Mouse (Mus musculus) E14TG2a.4 (cell line): Measurements from ENCODE around the gene Fgg.

ENCODE experiments used
- CTCF ChIP-seq: conservative IDR thresholded peaks from 2 replicates; pipeline ENCODE4 v1.5.1; 2014; ENCODE audit warnings: low read length
- NANOG ChIP-seq: IDR thresholded peaks from 2 replicates; pipeline ENCODE4 v1.6.1; 2014; ENCODE audit warnings: borderline replicate concordance, low read length, mixed read lengths
- POU5F1 ChIP-seq: IDR thresholded peaks from 2 replicates; pipeline ENCODE4 v1.6.1; 2014; ENCODE audit warnings: low read length, borderline replicate concordance

DNA sequence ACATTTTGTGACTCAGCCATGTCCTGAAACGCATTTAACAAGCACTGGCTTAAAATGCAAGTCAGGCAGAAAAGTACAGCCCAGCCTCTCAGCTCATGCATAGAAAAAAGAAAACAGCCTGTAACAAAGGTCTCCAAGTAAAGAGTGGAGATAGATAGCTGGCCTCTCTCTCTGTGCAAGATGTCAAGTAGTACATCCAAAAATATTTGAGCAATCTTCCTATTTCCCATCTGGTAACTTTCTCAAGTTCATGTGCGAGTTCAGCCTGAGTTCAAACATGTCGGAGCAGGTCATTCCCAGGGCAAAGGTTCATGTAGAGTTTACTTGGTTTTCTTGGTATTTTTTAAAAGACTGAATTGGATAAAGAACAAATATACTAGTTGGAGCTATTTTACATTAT, 36.5 kb upstream of the Fgg start:
- TF ChIP-seq CTCF (no peak), NANOG (no peak), POU5F1 (no peak)
